Mouse (Mus musculus) cerebellum, postnatal 36 days (tissue): ENCODE results near the gene Hmgb1.

ENCODE experiments used
- DNase-seq, 2 experiments: peaks; one replicate each; pipeline ENCODE4 v3.0.0; 2021 to 2022; ENCODE audit warnings: mixed read lengths in 2 of 2

Gene Hmgb1

DNA sequence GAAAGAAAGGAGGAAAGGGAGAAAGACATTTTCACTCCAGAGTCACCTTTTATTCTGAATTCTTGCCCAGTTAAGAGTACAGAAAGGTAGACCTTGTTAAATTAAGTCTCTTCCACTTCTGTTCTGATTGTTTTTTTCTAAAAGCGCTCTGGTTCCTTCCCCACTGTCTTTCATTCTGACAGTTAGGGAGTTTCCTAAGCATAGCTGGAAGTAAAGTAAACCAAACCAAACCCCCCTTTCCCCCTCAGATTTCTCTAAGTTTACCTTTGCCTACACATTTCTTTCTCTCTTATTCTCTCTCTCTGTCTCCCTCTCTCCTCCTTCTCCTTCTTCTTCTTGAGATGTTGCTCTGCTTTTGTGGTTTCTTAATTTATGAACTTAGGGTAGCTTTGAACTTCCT, 85.3 kb downstream of the Hmgb1 start:
- no peak for DNase-seq

DNA sequence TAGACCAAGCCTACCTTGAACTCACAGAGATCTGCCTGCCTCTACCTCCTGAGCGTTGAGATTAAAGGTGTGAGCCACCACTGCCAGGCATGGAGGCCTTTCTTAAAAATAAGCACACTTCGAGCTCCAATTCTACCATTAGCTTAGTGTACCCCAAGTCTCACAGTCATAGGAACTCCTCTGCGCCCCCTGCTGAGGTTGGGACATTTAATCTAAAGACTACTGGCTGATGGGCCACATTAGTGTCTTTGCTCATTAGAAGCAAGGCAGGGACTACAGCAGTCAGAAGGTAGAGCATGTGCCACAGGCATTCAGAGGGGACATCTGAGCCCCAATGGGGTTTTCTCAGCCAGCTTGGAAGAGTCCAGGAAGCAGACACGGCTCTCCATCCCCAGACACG, 86.4 kb downstream of the Hmgb1 start:
- no peak for DNase-seq

DNA sequence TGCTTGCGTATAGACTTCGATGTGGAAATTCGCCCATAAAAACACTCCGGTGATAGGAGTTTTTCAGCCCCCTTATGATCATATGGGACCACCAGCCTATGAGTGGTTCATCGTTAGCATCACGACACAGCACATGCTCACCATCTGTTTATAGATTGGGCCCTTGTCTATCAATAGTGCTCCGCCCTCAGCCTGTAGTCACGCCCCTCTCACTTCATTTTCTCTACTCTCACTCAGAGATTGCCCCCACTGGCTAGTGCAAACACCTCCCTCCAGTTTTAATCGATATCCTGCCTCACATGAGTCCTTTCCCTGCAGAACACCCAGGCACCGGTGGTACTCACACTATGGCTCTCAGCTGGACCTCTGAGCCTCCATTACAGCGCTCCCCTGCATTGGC, 88.0 kb downstream of the Hmgb1 start:
- DNase-seq = no peak

DNA sequence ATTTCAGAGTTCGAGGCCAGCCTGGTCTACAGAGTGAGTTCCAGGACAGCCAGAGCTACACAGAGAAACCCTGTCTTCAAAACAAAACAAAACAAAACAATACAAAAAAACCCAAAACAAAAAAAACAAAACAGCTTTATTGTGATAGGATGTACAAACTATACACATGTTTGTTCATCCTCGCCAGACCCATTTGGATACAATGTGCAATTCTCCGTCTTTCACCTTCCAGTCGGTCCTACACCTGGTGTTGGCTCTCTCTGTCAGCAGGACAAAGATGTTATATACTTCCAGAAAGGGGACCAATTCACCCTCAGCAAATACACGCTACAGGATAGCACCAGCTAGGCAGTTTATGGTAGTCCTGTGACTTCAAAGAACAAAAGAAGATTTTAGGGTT, 91.4 kb downstream of the Hmgb1 start:
- DNase-seq = no peak

DNA sequence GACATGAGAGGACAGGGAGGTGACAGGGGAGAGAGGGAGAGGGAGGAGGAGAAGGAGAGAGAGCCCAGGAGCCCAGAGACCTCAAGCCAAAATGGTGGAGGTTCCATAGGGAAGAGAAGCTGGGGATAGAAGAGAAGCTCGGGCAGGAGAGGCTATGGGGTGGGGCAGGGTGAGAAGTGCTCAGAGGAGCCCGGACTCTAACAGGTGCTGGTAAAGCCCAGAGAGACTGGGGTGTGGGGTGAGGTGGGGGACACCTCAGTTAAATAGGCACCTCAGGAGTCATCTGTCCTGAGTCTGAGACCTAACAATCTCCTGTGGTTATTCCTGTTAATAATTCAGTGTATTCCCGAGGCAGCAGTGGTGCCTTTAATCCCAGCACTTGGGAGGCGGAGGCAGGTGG, 91.8 kb downstream of the Hmgb1 start:
- no peak for DNase-seq

DNA sequence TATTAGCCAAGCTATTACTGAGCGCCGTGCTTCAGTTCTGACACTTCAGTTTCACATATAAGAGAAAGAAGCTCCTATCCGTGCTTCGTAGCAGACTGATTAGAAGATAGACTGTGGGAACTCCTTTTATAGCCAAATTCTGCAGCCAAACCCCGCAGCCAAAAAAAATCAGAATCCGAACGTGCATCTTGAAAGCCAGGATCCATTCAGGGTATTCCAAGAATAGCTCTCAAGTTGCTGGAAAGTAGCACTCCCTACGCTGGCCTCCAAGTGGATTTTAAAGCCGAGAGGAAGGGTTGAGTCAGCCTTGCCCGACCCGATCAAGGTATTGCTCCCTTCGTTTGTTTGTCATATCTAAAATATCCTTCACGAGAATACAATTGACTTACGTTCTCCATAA, 93.0 kb downstream of the Hmgb1 start:
- no peak for DNase-seq

DNA sequence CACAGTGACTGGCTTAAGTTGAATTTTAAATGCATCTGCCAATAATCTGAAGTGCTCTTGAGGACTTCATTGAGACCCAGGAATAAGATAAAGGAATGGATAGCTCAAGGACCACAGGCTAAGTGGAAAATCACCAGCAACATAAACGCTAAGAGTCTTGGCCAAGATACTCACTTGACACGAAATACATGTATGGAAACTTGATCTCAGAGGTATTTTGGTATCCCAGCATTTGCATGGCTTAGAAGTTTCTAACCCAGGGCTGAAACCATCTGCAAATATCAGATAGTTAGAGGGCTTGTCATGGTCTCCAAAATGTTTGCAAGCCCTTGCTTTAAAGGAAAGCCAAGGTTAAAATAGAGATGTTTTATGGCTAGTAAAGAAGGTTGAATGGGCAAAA, 94.4 kb downstream of the Hmgb1 start:
- DNase-seq = no peak

DNA sequence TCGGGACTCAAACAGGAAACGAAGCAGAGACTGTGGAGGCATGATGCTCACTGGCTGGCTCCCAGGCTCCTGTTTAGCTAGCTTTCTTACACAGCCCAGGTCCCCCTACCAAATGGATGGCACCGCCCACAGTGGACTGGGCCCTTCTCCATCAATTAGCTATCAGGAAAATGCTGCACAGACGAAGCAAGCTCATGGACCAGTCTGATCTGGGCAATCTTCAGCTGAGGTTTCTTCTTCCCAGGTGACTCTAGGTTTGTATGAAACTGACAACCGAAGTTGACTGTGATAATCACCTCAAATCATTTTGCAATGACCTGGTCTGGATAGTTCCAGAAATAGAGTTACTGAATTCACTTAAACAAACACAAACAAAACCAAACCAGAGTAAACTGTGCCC, 94.8 kb downstream of the Hmgb1 start:
- DNase-seq = no peak

DNA sequence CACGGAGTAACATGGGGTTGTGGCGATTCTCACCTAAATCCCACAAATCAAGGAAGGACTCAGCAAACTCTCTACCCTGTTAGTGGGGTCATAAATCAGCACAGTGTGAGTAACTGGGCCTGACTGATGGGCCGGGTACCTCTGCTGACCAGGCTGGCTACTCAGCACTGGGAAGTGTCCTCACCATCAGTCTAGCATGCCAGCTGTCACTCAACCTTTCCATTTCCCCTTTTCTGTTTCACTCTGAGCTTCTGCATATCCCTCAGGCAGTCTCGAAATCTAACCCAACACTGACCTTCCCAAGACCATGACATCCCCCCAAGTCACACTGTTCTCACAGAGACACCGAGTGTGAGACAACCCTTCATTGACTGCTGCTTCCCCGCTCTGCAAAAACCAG, 95.4 kb downstream of the Hmgb1 start:
- DNase-seq = no peak

DNA sequence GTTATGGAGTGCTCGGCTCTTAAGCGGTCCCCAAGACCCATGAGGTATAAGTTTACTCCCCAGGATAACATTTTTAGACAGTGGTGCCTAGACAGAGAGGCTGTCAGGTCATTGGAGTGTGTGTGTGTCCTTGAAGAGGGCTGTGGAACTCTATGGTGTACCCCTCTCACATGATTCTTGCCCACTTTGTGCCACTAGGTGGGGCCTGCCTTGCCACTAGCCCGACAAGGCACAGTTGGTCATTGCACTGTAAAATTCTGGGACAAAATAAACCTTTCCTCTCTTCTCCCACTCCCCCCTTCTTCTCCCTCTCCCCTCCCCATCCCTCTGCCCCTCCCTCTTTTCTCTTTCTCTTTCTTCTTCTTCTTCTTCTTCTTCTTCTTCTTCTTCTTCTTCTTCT, 96.1 kb downstream of the Hmgb1 start:
- DNase-seq = no peak

DNA sequence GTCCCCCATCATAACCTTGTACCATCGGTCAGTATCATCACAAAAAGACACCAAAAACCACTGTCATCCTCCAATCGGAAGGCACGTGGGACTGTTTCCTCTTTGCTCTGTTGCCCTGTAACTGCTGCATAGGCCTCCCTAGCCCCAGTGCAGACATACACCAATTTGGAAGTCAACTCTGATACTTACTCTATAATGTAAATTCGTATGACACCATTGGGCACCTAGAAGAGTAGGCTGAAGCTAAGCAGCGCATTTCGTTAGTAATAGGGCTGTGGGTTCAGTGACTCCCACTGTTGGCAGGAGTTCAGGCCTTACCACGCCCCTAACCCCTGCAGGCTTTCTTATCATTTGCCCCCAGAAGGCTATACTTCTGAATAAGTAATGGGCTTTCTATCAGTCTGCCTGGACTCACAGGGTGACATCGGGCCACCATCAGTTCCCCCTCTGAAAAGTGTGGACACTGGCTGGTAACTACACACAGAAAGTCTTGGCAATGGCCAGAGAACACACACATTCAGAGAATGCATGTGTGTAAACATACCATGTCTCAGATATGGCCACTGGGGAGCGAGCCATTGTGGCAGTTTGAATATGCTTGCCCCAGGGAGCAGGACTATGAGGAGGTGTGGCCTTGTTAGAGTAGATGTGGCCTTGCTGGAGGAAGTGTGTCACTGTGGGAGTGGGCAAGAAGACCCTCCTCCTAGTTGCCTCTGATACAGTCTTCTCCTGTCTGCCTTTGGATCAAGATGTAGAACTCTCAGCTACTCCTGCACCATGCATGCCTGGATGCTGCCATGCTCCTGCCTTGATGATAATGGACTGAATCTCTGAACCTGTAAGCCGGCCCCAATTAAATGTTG, 97.7 kb downstream of the Hmgb1 start:
- no peak for DNase-seq

DNA sequence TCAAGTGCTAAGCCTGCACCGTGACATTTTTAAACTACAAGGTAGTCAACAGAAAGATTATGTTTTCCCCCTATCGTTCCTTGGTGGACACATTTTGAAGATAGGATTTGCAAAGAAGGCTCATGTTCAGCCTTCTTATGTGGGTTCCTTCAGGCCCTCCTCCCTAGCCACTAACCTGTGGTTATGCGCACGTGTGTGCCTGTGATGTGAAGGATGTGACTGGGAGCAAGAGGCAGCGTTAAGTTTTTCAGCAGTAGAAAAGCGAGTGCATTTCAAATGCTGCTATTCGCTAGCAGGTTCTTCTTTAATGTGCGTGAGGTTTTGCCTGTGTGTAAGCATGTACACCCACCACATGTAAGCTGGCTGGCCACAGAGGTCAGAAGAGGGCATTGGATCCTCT, 103.8 kb downstream of the Hmgb1 start:
- no peak for DNase-seq

DNA sequence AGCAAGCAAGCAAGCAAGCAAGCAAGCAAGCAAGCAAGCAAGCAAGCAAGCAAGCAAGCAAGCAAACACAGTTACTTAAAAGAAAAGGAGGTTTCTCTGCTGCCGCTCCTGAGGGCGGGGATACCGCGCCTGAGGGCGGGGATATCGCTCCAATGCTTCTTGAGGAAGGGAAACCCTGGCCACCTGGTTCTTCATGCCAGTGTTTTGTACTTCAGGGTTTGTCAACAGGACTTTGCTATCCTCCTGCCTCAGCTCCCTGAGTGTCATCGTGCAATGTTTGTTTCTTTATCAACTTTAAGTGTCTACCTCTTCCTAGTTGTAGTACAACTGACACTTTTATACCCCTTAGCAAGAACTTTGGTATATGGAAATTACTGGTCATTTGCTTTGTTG, 104.5 kb downstream of the Hmgb1 start:
- DNase-seq = no peak

DNA sequence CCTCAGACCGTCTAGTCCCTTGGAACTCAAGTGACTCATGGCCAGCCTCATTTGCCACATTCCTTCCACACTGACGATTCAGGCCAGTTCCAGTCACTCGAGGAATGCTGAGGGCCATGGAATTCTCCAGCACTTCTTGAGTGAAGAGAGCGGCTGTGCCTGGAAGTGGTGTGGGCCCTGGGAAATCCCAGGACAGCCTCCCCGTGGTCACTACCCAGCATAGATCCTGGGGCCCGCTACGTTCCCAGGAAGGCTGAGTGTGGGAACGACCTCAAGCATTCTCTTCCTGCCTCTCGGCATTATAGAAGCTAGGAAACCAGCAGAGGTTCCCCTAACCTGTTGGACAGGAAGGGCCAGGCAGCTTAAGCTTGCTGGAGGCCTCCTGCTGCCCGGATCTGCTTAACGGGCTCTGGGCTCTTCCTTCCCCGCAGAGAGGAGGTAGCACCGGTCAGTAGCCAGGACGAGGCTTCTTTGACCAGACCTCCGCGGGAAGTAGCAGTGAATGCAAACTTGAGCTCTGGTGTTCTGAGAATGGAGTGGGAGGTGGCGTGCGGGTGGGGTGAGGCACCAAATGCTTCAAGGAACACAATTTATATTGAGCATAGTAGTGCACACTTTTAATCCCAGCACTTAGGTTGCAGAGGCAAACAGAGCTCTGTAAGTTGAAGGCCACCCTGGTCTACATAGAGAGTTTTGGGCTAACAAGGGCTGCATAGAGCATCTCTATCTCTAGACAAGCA, 105.1 kb downstream of the Hmgb1 start:
- no peak for DNase-seq

DNA sequence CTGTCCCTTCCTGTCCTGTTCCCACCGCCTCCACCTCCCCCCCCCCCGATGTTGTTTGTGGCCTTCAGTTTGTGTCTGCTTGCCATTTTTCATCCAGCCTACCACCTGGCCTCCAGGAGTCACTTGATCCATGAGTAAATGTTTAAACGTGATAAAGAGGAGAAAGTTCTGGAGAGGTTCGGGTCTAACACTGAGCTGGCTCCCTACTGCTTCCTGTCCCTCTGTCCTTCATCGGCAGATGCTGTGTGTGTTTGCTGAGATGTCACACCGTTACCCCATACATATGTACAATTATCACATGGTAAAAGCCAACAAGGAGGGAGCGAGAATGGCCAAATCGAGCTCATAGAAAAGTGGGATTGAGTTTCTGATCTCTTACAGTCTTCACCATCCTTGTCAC, 107.2 kb downstream of the Hmgb1 start:
- no peak for DNase-seq

DNA sequence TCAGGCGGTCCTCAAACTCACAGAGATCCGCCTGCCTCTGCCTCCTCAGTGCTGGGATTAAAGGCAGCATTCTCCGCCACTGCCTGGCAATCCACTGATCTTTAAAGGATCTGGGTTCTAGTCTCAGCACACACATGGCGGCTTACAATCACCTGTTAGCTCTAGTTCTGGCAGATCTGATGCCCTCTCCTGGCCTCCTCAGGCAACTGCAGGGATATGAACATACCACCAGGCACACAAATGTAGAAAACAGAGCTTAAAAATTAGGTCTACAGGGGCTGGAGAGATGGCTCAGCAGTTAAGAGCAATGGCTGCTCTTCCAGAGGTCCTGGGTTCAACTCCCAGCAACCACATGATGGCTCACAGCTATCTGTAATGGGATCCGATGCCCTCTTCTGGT, 112.7 kb downstream of the Hmgb1 start:
- DNase-seq = no peak

DNA sequence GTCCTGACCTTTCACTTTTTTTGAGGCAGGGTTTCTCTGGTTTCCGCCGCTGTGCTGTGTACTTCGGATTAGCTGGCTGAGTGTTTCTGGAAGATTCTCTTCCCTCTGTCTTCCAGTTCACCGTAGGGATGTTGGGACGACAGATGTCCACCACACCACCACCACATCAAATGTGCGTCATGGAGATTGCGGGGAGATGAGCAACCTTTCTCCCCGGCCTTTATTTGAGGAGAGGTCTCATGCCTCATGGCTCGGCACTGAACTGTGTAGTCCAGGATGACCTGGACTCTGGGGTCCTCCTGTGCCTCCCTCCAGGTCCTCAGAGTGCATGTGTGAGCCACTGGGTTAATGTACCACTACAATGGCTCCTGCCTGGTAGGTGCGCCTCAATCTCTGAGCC, 115.5 kb downstream of the Hmgb1 start:
- no peak for DNase-seq

DNA sequence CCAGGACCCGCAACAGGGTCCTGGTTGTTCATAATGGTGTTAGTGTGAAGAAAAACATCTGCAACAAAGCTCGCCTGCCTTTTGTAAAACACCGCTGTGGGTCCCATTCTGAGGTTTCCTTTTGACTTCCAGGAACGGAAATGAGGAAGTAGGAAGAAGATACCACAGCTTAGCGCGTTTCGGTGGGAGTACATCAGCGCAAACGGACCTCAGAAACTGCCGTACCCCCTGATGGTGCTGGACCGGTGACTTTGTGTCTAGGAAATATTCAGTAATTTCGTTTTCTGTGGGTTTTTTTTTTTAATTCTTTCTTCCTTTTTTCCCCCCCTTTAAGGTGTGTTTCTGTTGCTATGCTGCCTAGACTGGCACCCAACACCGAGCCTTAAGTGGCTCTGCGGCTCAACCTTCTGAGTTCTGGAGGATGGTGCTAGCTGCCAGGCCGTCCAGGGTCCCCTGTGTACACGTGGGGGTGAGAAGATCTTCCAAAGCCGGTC, 116.0 kb downstream of the Hmgb1 start:
- no peak for DNase-seq

DNA sequence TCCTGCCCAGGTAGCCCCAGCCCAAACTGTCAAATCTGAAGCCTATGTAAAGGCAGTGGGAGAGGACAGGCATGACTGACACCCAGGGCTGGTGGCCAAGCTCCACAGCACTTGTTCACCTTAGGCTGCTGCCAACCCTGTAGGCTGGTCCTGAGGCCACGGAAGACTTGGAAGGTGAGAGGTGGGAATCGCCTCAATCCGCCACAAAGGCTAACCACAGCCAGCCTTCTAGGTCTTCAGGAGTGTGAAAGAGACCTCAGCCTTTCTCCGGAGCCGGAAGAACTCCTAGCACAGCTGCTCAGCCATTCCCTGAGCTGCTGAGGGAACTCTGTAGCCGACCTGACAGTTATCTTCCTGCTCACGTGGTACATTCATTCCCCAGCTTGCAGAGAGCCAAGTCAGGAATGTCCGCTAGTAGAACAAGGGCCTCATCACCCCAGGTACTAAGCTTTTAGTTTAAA, 116.8 kb downstream of the Hmgb1 start:
- no peak for DNase-seq

DNA sequence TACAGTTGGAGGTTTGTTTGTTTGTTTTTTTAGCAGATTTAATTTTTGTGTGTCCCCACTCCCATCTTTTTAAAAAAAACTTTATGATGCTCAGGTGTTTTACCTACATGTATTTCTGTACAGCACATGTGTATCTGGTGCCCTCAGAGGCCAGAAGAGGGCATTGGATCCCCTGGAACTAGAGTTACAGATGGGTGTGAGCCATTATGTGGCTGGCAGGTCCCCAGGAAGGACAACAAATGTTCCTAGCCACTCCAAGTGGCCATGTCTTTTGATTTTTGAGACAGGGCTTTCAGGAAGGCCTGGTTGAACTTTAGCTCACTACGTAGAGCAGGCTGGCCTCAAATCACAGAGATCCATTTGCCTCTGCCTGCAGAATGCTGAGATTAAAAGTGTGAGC, 121.5 kb downstream of the Hmgb1 start:
- DNase-seq = peak in 1 of 2 experiments; percentile 16

DNA sequence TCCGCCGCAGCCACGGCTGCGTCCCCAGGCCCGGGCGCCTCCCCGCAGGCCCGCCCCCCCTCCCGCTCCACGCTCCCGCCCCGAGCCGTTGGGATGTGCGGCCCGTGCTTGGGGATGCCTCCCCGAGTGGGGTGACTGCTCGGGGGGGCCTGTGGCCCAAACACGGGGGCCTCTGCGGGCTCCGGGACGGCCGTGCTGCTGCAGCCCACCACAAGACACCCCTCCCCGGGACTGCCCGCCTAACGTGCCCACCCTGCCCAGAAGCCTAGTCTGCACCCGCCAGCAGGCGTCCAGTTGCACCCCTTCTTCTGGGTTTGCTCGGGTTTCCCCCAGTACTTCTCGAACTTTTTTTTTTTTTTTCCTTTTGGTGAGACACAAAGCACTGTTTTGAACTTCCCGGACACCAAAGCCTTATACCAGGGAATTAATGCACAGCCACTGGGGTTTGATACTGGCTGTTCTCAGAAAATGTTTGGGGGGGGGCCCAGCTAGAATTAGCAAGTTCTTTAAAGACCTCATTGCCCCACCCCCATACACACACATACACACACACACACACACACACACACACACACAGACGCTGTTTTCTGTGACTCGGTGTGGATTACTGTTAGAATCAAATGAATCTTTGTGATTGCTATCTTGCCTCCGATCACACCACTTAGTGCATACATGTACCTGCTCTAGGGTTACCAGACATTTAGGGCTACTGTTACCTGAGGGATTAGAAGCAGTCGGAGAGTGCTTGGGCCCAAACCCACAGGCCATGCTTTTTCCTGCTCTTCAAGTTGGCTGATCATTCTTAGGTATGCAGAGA, 130.7 kb downstream of the Hmgb1 start:
- DNase-seq = peak in 1 of 2 experiments; percentile 32

DNA sequence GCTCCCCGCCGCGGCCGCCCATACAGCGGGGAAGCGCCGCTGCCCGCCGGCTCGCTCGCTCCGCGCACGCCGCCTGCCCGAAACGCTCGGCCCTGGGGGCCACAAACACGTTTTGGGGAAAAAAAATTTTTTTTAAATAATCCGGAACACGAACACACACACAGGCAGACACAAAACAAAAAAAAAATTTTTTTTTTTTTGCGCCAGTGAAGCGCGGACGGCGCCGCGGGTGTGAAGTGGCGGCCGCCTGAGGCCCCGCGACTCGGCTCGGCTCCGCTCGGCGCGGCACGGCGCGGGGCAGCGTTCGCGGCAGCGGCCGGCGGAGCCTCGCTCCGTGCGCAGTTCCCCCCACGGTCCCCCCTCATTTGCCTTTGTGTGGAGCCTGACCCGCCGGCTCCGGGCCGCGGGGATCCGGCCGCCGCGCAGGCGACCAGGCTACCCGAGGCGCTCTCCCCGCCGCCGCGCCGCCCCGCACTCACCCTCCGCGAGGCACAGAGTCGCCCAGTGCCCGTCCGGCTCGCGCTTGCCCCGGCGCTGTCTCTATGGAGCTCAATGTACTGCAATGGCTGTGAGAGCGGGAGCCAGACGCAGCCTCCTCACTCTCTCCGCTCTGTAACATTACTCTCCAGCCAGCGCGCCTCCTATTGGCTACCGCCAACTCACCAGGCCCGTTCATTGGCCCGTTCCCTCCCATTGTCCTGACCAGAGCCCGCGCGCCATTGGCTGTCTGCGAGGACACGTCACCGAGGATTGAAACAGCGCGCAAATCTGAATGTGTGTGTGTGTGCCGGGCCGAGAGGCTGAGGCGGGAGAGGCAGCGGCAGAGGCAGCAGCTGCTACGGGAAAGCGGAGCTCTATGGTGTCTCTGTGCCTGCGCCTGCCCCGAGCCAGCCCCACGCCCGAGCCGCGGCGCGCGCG, 131.6 kb downstream of the Hmgb1 start:
- peak; percentile 99 for DNase-seq
